Mouse (Mus musculus): ENCODE results near the gene Gm2026. TPM values are rescaled to one million over a fixed set of nuclear protein-coding genes. Genes with fewer than 3 reads are reported as not detected.
"Not testable (repeated sequence)": the region's sequence is repeated elsewhere in the genome, so short reads cannot be mapped to it uniquely, and the experiment has no call there.

Gene Gm2026
- polyA plus RNA-seq (2015; fragmentation: Nextera tagmentation; extraction: Ambion mirVana), result 18.2 and 29.9 TPM in 2 replicates

DNA sequence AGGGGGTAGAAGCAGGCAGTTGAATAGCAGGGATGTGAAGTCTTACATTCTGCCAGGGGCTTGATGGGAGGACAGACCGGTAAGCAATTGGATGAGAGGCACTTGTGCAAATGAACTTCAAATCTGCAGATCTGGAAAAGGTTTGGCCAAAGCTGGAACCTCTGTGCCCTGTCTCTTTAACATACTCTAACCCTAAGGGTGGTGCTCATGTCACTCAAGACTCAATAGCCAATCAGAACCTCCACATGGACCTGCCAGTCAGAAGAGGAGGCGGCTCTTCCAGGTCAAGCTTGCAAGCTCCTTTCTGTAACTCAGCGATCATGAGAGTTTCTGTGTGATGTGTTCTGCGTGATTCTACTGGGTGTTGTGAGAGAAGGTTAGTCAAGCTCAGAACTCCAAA lies at the start of gene Gm2026:
TSS of gene Gm2026 (plus strand) at position 301 of the 400 bp plus-strand sequence.
- WGBS, result no CpG with 5 or more reads among the region's 4 CpGs
- H3K9me3 ChIP-seq; H3K4me2 ChIP-seq; H3K27me3 ChIP-seq; ATAC-seq (ENCODE audit: low read depth); H3K4me1 ChIP-seq (replicated peaks); H3K9ac ChIP-seq; H3K27ac ChIP-seq (replicated peaks); H3K4me3 ChIP-seq; H3K36me3 ChIP-seq: not testable (repeated sequence)

DNA sequence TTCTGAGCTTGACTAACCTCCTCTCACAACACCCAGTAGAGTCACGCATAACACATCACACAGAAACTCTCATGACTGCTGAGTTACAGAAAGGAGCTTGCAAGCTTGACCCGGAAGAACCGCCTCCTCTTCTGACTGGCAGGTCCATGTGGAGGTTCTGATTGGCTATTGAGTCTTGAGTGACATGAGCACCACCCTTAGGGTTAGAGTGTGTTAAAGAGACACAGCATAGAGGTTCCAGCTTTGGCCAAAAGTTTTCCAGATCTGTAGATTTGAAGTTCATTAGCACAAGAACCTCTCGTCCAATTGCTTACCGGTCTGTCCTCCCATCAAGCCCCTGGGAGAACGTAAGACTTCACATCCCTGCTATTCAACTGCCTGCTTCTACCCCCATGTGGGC lies 34.1 kb upstream of the Gm2026 start, which contains the start of gene Zfp966:
TSS of gene Zfp966 (minus strand) at position 101 of the 400 bp plus-strand sequence.
- H3K4me2 ChIP-seq; H3K36me3 ChIP-seq; H3K27me3 ChIP-seq; H3K9ac ChIP-seq; H3K4me3 ChIP-seq; H3K4me1 ChIP-seq (replicated peaks); ATAC-seq (ENCODE audit: low read depth); H3K27ac ChIP-seq (replicated peaks); H3K9me3 ChIP-seq: not testable (repeated sequence)
- no CpG with 5 or more reads among the region's 6 CpGs for WGBS

Other genes with a start within 250 kb of the Gm2026 start
- gene Gm2007, start 223.8 kb upstream of the Gm2026 start, polyA plus RNA-seq (2015; fragmentation: Nextera tagmentation; extraction: Ambion mirVana), result not detected in 2 replicates
- 2.1 and 2.8 TPM in 2 replicates for gene Gm14288, start 164.2 kb upstream of the Gm2026 start, polyA plus RNA-seq (2015; fragmentation: Nextera tagmentation; extraction: Ambion mirVana)
- 30.4 and 31.5 TPM in 2 replicates for gene Gm6710, start 96.1 kb upstream of the Gm2026 start, polyA plus RNA-seq (2015; fragmentation: Nextera tagmentation; extraction: Ambion mirVana)
- gene Zfp966, start 34.2 kb upstream of the Gm2026 start, polyA plus RNA-seq (2015; fragmentation: Nextera tagmentation; extraction: Ambion mirVana), result 1.4 and 2.4 TPM in 2 replicates
- gene Gm2004, start 184.5 kb downstream of the Gm2026 start, polyA plus RNA-seq (2015; fragmentation: Nextera tagmentation; extraction: Ambion mirVana), result 0.43 and 0.45 TPM in 2 replicates

Measured in neural tube, embryonic 13.5 days (tissue).